Mouse (Mus musculus): Measurements from ENCODE around the gene Atp8a2.
A peak's percentile ranks its signal among the peaks of the same experiment; 100 is the strongest.

DNA sequence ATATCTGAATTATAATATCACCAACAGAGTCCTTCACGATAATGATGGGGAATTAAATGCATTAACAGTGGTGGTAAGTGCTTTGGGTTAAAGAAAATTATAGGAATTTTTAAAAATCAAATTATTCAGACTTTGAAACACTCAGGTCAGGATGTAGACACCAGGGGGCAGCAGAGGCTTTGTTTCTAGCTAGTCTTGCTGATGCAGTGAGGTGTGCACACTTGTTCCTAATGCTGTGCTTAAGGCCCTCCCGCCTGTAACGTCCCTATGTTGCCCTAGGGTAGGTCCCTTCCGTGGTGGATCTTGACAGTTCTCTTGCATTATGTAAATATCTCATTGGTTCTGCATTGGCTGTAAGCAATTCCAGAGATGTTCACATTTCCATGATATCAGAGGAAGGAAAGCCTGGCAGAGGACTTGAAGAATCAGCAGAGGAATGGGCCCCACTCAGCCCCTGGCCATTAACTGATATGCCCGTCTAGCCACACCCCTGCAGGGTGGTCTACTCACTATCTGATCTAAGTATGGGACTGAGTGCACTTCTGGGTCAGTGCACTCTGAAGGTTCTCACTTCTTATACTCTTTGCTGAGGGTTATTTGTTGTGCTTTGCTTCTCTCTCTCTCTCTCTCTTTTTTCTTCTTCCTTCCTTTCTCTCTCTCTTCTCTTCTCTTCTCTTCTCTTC is 591.2 kb downstream of the Atp8a2 start:
- TF ChIP-seq POLR2A (IDR thresholded peaks at IDR 0.05; ENCODE audit: borderline replicate concordance, extremely low read depth, insufficient read depth, insufficient read length, poor library complexity, severe bottlenecking): no peak
- peak; percentile 64; the same call in 1 of the 2 replicates for TF ChIP-seq CTCF (IDR thresholded peaks at IDR 0.05; ENCODE audit: borderline replicate concordance, extremely low read depth, insufficient read depth, insufficient read length)
